Mouse (Mus musculus) CH12.LX (cell line): ENCODE results near the gene 9330161L09Rik. TPM values are rescaled to one million over a fixed set of nuclear protein-coding genes. Genes with fewer than 3 reads are reported as not detected.
A peak's percentile ranks its signal among the peaks of the same experiment; 100 is the strongest.

Source experiments
- DNase-seq: peaks from one replicate; pipeline ENCODE4 v3.0.0-alpha.2; 2013; ENCODE audit errors: extremely low read depth
- H3K27ac ChIP-seq: 2 replicates; pipeline ENCODE4 v1.5.1; 2012; ENCODE audit warnings: low read depth, mild to moderate bottlenecking, control low read depth, moderate library complexity; ENCODE audit not compliant: insufficient read depth
- H3K27me3 ChIP-seq: replicated peaks from 2 replicates; pipeline ENCODE3; 2012; ENCODE audit warnings: inconsistent platforms
- H3K36me3 ChIP-seq, 2 experiments: replicated peaks in 1 of 2; 2 replicates each; pipeline versions ENCODE3 to v1.6.1; 2012; ENCODE audit warnings: inconsistent platforms in 1 of 2, low read length in 1 of 2, mild to moderate bottlenecking in 1 of 2, mixed read lengths in 1 of 2, moderate library complexity in 1 of 2; ENCODE audit not compliant: control insufficient read depth in 1 of 2, insufficient read depth in 1 of 2
- H3K4me1 ChIP-seq, 2 experiments: 2 replicates each; pipeline ENCODE4 v1.6.1; 2012; ENCODE audit warnings: inconsistent platforms in 1 of 2, moderate library complexity in 1 of 2; ENCODE audit not compliant: insufficient read depth in 2 of 2, control insufficient read depth in 1 of 2
- H3K4me2 ChIP-seq: 2 replicates; pipeline ENCODE4 v1.6.1; 2012; ENCODE audit warnings: low read depth, mild to moderate bottlenecking, control low read depth; ENCODE audit not compliant: poor library complexity, insufficient read depth, severe bottlenecking
- H3K4me3 ChIP-seq, 3 experiments: fragments of 150-350 bp in 1 of 3; sonication (generic) in 1 of 3; replicated peaks in 1 of 3; 2 replicates each; pipeline versions ENCODE3 to v1.5.1; 2011 to 2012; ENCODE audit warnings: low read depth in 2 of 3, low read length in 2 of 3, mild to moderate bottlenecking in 2 of 3, moderate library complexity in 2 of 3, control low read depth in 1 of 3, improper control_type of control experiment in 1 of 3, inconsistent platforms in 1 of 3, mixed read lengths in 1 of 3; ENCODE audit not compliant: poor library complexity in 1 of 3
- H3K79me2 ChIP-seq: replicated peaks from 2 replicates; pipeline ENCODE4 v1.6.1; 2012; ENCODE audit warnings: mild to moderate bottlenecking, moderate library complexity; ENCODE audit not compliant: control insufficient read depth, poor library complexity, insufficient read depth, severe bottlenecking; ENCODE audit errors: extremely low read depth
- H3K9ac ChIP-seq: 2 replicates; pipeline ENCODE4 v1.6.1; 2012; ENCODE audit warnings: low read depth, mild to moderate bottlenecking, control low read depth, moderate library complexity; ENCODE audit not compliant: insufficient read depth
- H3K9me3 ChIP-seq: replicated peaks from 2 replicates; pipeline ENCODE3; 2012; ENCODE audit warnings: low read length, inconsistent platforms, mixed read lengths
- BHLHE40 ChIP-seq: IDR thresholded peaks from 2 replicates; pipeline ENCODE4 v1.6.1; 2011; ENCODE audit warnings: mild to moderate bottlenecking, low read depth, low read length, improper control_type of control experiment
- CHD1 ChIP-seq: IDR thresholded peaks from 2 replicates; pipeline ENCODE4 v1.6.1; 2012; ENCODE audit warnings: low read depth, low read length, improper control_type of control experiment, inconsistent platforms
- CHD2 ChIP-seq: IDR thresholded peaks from 2 replicates; pipeline ENCODE4 v1.6.1; 2011; ENCODE audit warnings: low read length, improper control_type of control experiment
- MAX ChIP-seq: IDR thresholded peaks from 2 replicates; pipeline ENCODE4 v1.6.1; 2011; ENCODE audit warnings: low read length, improper control_type of control experiment
- MEF2A ChIP-seq: IDR thresholded peaks from 2 replicates; pipeline ENCODE4 v1.6.1; 2014; ENCODE audit warnings: low read depth, mild to moderate bottlenecking, inconsistent platforms, low read length, improper control_type of control experiment, borderline replicate concordance
- POLR2A ChIP-seq: IDR thresholded peaks from 2 replicates; pipeline ENCODE4 v1.6.1; 2011; ENCODE audit warnings: low read depth, mild to moderate bottlenecking, improper control_type of control experiment, low read length
- POLR2AphosphoS2 ChIP-seq: IDR thresholded peaks from 2 replicates; pipeline ENCODE4 v1.6.1; 2011; ENCODE audit warnings: low read depth, low read length, improper control_type of control experiment
- SIN3A ChIP-seq: IDR thresholded peaks from 2 replicates; pipeline ENCODE4 v1.6.1; 2012; ENCODE audit warnings: low read length, improper control_type of control experiment, inconsistent platforms
- UBTF ChIP-seq: IDR thresholded peaks from 2 replicates; pipeline ENCODE4 v1.6.1; 2012; ENCODE audit warnings: low read depth, mild to moderate bottlenecking, inconsistent platforms, low read length, improper control_type of control experiment, moderate library complexity
- ZKSCAN1 ChIP-seq: IDR thresholded peaks from 2 replicates; pipeline ENCODE4 v1.6.1; 2012; ENCODE audit warnings: low read depth, inconsistent platforms, low read length, improper control_type of control experiment, borderline replicate concordance
- ZMIZ1 ChIP-seq: IDR thresholded peaks from 2 replicates; pipeline ENCODE4 v1.6.1; 2012; ENCODE audit warnings: low read depth, mild to moderate bottlenecking, inconsistent platforms, low read length, improper control_type of control experiment
- dilution Hi-C: fragments of 300-500 bp; cut with MboI; formaldehyde crosslinking; loops from 2 replicates; pipeline ENCODE4 v1.14.3; 2020; ENCODE audit warnings: low sequenced_read_pairs; ENCODE audit not compliant: extremely low pct_unique_long_range_greater_than_20kb, extremely low pct_ligation_motif_present
- in situ Hi-C: fragments of 300-500 bp; cut with MboI; formaldehyde crosslinking; loops from 3 replicates; pipeline ENCODE4 v1.14.3; 2019; ENCODE audit warnings: low sequenced_read_pairs, low pct_ligation_motif_present, low pct_unique_long_range_greater_than_20kb, mixed read lengths
- polyA plus RNA-seq: library from polyadenylated mRNA; unstranded; fragments of >175 nt; gene quantifications from 2 replicates; pipeline ENCODE4 v1.2.1, GENCODE M21; 2012; ENCODE audit warnings: low read depth; ENCODE audit not compliant: insufficient read length
- total RNA-seq, 2 experiments: library from RNA; depleted of rRNA; stranded (reverse); fragments of 300-350 nt in 1 of 2; fragments of >200 nt in 1 of 2; gene quantifications; 2 replicates each; pipeline ENCODE4 v1.2.3; 2012 to 2014

The 9330161L09Rik gene
- total and polyA plus RNA-seq, 3 experiments = 0.24 to 0.54 (median 0.34) TPM

GRCm38 (mm10) chr12:103367171-103367570 is 40.4 kb downstream of the 9330161L09Rik start:
- in situ Hi-C loops (loop anchor here (5.0 kb wide), 1 partner anchor 225 kb away; no protein-coding TSS in a partner anchor), dilution Hi-C loops (no loop called here)
- no peak for DNase-seq
- H3K36me3 ChIP-seq = no peaks in the 10 kb centered on the region
- H3K4me3 ChIP-seq = no peak overlapping the region
- no peaks in the 10 kb centered on the region for H3K9me3 ChIP-seq
- no peak overlapping the region for H3K27ac ChIP-seq
- no peak overlapping the region for H3K4me2 ChIP-seq
- H3K9ac ChIP-seq = no peak overlapping the region
- H3K27me3 ChIP-seq = peaks cover 28% of the 10 kb centered on the region
- peaks cover 0 to 17% of the 10 kb centered on the region in 2 experiments; a peak in 2 of 4 replicates for H3K4me1 ChIP-seq
- no peaks in the 10 kb centered on the region for H3K79me2 ChIP-seq
- TF ChIP-seq CHD2 = no peak

GRCm38 (mm10) chr12:103362336-103362735 is 45.3 kb downstream of the 9330161L09Rik start:
- Histone ChIP-seq H3K4me2 (no peak overlapping the region), H3K9ac (no peak overlapping the region), H3K4me1 (peaks cover 23 to 61% of the 10 kb centered on the region in 2 experiments), H3K9me3 (no peaks in the 10 kb centered on the region), H3K79me2 (no peaks in the 10 kb centered on the region), H3K36me3 (no peaks in the 10 kb centered on the region), H3K27me3 (peaks cover 3% of the 10 kb centered on the region), H3K27ac (no peak overlapping the region), H3K4me3 (no peak overlapping the region)
- dilution Hi-C loops = no loop called here
- DNase-seq = no peak
- in situ Hi-C loops = loop anchor here (5.0 kb wide), 1 partner anchor 35 kb away; no protein-coding TSS in a partner anchor
- no peak for TF ChIP-seq POLR2A

- TF ChIP-seq CHD1 (no peak), POLR2AphosphoS2 (no peak), MAX (0 out of 2 replicates have a peak, but pooled peaks have one; percentile 13), SIN3A (no peak), UBTF (no peak), MEF2A (no peak), BHLHE40 (peak; percentile 46), ZMIZ1 (no peak), ZKSCAN1 (no peak)
- no peak overlapping the region for H3K27ac ChIP-seq
- in situ Hi-C loops = loop anchor here (5.0 kb wide), 1 partner anchor 34 kb away; no protein-coding TSS in a partner anchor
- H3K27me3 ChIP-seq = peaks cover 3% of the 10 kb centered on the region
- H3K4me3 ChIP-seq = no peak overlapping the region
- peaks cover 4% of the 10 kb centered on the region for H3K9me3 ChIP-seq
- H3K4me2 ChIP-seq = no peak overlapping the region
- no peak overlapping the region for H3K9ac ChIP-seq
- no peaks in the 10 kb centered on the region for H3K79me2 ChIP-seq
- peaks cover 23 to 61% of the 10 kb centered on the region in 2 experiments for H3K4me1 ChIP-seq
- dilution Hi-C loops = no loop called here
- DNase-seq = no peak
- H3K36me3 ChIP-seq = no peaks in the 10 kb centered on the region
Measured at GRCm38 (mm10) chr12:103361539-103362307, 45.9 kb downstream of the 9330161L09Rik start.
